Mouse (Mus musculus): ENCODE measurements at regions not wholly inside any gene's neighbourhood (a gene's known extent, or its start where the extent isn't known, plus 50 kb on each side); places are given as distances from the start of the nearest gene placed in this dataset.
A peak's percentile ranks its signal among the peaks of the same experiment; 100 is the strongest.
"Not testable (repeated sequence)": the region's sequence is repeated elsewhere in the genome, so short reads cannot be mapped to it uniquely, and the experiment has no call there.

- no peaks in the 10 kb centered on the region for H3K27me3 ChIP-seq
- H3K36me3 ChIP-seq (ENCODE audit: poor library complexity, severe bottlenecking): no peaks in the 10 kb centered on the region
- no peak overlapping the region for H3K4me2 ChIP-seq
- no peak overlapping the region for H3K27ac ChIP-seq
- no peaks in the 10 kb centered on the region for H3K4me1 ChIP-seq
- no peak for ATAC-seq
- WGBS: 65% methylated on average over 3 of the region's 3 CpGs
- no peak overlapping the region for H3K9ac ChIP-seq
- H3K9me3 ChIP-seq (replicated peaks): no peaks in the 10 kb centered on the region
- H3K4me3 ChIP-seq: no peak overlapping the region
Observed at GRCm38 (mm10) chr4:51868250-51868649, 570.8 kb upstream of the Smc2 start.

GRCm38 (mm10) chr4:51868716-51869115 is 570.3 kb upstream of the Smc2 start:
- ATAC-seq: not testable (repeated sequence)

GRCm38 (mm10) chr4:51885460-51885859 is 553.6 kb upstream of the Smc2 start:
- no peak overlapping the region for H3K4me2 ChIP-seq
- no peak overlapping the region for H3K9ac ChIP-seq
- 64% methylated on average over 4 of the region's 4 CpGs for WGBS
- ATAC-seq: peak; percentile 77
- no peak overlapping the region for H3K4me3 ChIP-seq
- H3K27ac ChIP-seq: no peak overlapping the region
- H3K4me1 ChIP-seq: no peaks in the 10 kb centered on the region
- no peaks in the 10 kb centered on the region for H3K27me3 ChIP-seq
- no peaks in the 10 kb centered on the region for H3K9me3 ChIP-seq (replicated peaks)
- H3K36me3 ChIP-seq (ENCODE audit: poor library complexity, severe bottlenecking): no peaks in the 10 kb centered on the region

More at GRCm38 (mm10) chr4:51868716-51869115, 570.3 kb upstream of the Smc2 start:
- not testable (repeated sequence) for H3K4me1 ChIP-seq; H3K4me3 ChIP-seq; H3K36me3 ChIP-seq (ENCODE audit: poor library complexity, severe bottlenecking); H3K27ac ChIP-seq; H3K9me3 ChIP-seq (replicated peaks); H3K9ac ChIP-seq; H3K27me3 ChIP-seq; H3K4me2 ChIP-seq

GRCm38 (mm10) chr4:51889280-51889679 is 549.8 kb upstream of the Smc2 start:
- no peaks in the 10 kb centered on the region for H3K9me3 ChIP-seq (replicated peaks)

GRCm38 (mm10) chr4:51928245-51928644 is 510.8 kb upstream of the Smc2 start:
- no peaks in the 10 kb centered on the region for H3K36me3 ChIP-seq (ENCODE audit: poor library complexity, severe bottlenecking)
- H3K4me2 ChIP-seq: no peak overlapping the region
- H3K27ac ChIP-seq: no peak overlapping the region
- H3K4me3 ChIP-seq: no peak overlapping the region
- H3K9me3 ChIP-seq (replicated peaks): no peaks in the 10 kb centered on the region
- H3K9ac ChIP-seq: no peak overlapping the region
- H3K4me1 ChIP-seq: no peaks in the 10 kb centered on the region
- H3K27me3 ChIP-seq: no peaks in the 10 kb centered on the region
- no peak for ATAC-seq

More at GRCm38 (mm10) chr4:51889280-51889679, 549.8 kb upstream of the Smc2 start:
- WGBS: 73% methylated on average over 2 of the region's 2 CpGs
- no peaks in the 10 kb centered on the region for H3K4me1 ChIP-seq
- no peak overlapping the region for H3K9ac ChIP-seq
- no peaks in the 10 kb centered on the region for H3K36me3 ChIP-seq (ENCODE audit: poor library complexity, severe bottlenecking)
- H3K27me3 ChIP-seq: no peaks in the 10 kb centered on the region
- no peak overlapping the region for H3K4me2 ChIP-seq
- no peak overlapping the region for H3K27ac ChIP-seq
- no peak overlapping the region for H3K4me3 ChIP-seq
- ATAC-seq: peak; percentile 78

- no peak overlapping the region for H3K4me2 ChIP-seq
- H3K4me1 ChIP-seq: no peaks in the 10 kb centered on the region
- no peak overlapping the region for H3K4me3 ChIP-seq
- no peak for ATAC-seq
- H3K27me3 ChIP-seq: no peaks in the 10 kb centered on the region
- no peaks in the 10 kb centered on the region for H3K9me3 ChIP-seq (replicated peaks)
- no peak overlapping the region for H3K9ac ChIP-seq
- H3K27ac ChIP-seq: no peak overlapping the region
- H3K36me3 ChIP-seq (ENCODE audit: poor library complexity, severe bottlenecking): no peaks in the 10 kb centered on the region
- 79% methylated on average over 10 of the region's 10 CpGs for WGBS
Observed at GRCm38 (mm10) chr4:51969751-51970150, 469.3 kb upstream of the Smc2 start.

- peak; percentile 71 for ATAC-seq
Observed at GRCm38 (mm10) chr4:51978962-51979361, 460.1 kb upstream of the Smc2 start.

GRCm38 (mm10) chr4:51992482-51992881 is 446.6 kb upstream of the Smc2 start:
- WGBS: 90% methylated on average over 2 of the region's 2 CpGs
- no peaks in the 10 kb centered on the region for H3K4me1 ChIP-seq
- H3K27ac ChIP-seq: no peak overlapping the region
- H3K4me3 ChIP-seq: no peak overlapping the region
- no peak overlapping the region for H3K9ac ChIP-seq
- no peaks in the 10 kb centered on the region for H3K27me3 ChIP-seq
- H3K4me2 ChIP-seq: no peak overlapping the region
- ATAC-seq: peak; percentile 72; the same call in 1 of the 2 replicates
- H3K36me3 ChIP-seq (ENCODE audit: poor library complexity, severe bottlenecking): no peaks in the 10 kb centered on the region
- no peaks in the 10 kb centered on the region for H3K9me3 ChIP-seq (replicated peaks)

More at GRCm38 (mm10) chr4:51978962-51979361, 460.1 kb upstream of the Smc2 start:
- Histone ChIP-seq H3K27ac (no peak overlapping the region), H3K9ac (no peak overlapping the region), H3K9me3 (replicated peaks) (no peaks in the 10 kb centered on the region), H3K36me3 (ENCODE audit: poor library complexity, severe bottlenecking) (no peaks in the 10 kb centered on the region), H3K4me1 (peaks cover 5% of the 10 kb centered on the region; the same call in 1 of the 2 replicates), H3K4me3 (no peak overlapping the region), H3K27me3 (no peaks in the 10 kb centered on the region), H3K4me2 (no peak overlapping the region)
- WGBS: 42% methylated on average over 8 of the region's 8 CpGs

GRCm38 (mm10) chr4:52036765-52037353 is 402.2 kb upstream of the Smc2 start:
- H3K4me1 ChIP-seq: no peaks in the 10 kb centered on the region
- H3K9ac ChIP-seq: no peak overlapping the region
- no peak for ATAC-seq
- no peaks in the 10 kb centered on the region for H3K36me3 ChIP-seq (ENCODE audit: poor library complexity, severe bottlenecking)
- H3K4me3 ChIP-seq: no peak overlapping the region
- no peak overlapping the region for H3K4me2 ChIP-seq
- H3K27me3 ChIP-seq: no peaks in the 10 kb centered on the region
- no peaks in the 10 kb centered on the region for H3K9me3 ChIP-seq (replicated peaks)
- WGBS: 88% methylated on average over 11 of the region's 11 CpGs
- H3K27ac ChIP-seq: no peak overlapping the region

GRCm38 (mm10) chr4:52043404-52043803 is 395.6 kb upstream of the Smc2 start:
- no peak overlapping the region for H3K9ac ChIP-seq
- no peak overlapping the region for H3K4me2 ChIP-seq
- no peak for ATAC-seq
- no peaks in the 10 kb centered on the region for H3K9me3 ChIP-seq (replicated peaks)
- no peaks in the 10 kb centered on the region for H3K27me3 ChIP-seq
- WGBS: 85% methylated on average over 1 of the region's 1 CpGs
- no peak overlapping the region for H3K4me3 ChIP-seq
- no peaks in the 10 kb centered on the region for H3K36me3 ChIP-seq (ENCODE audit: poor library complexity, severe bottlenecking)
- H3K27ac ChIP-seq: no peak overlapping the region
- no peaks in the 10 kb centered on the region for H3K4me1 ChIP-seq

GRCm38 (mm10) chr4:52050948-52051347 is 388.1 kb upstream of the Smc2 start:
- 61% methylated on average over 4 of the region's 4 CpGs for whole genome bisulfite sequencing
- Histone ChIP-seq H3K9ac (no peak overlapping the region), H3K4me3 (no peak overlapping the region), H3K4me2 (no peak overlapping the region), H3K27ac (no peak overlapping the region), H3K4me1 (no peaks in the 10 kb centered on the region), H3K9me3 (replicated peaks) (no peaks in the 10 kb centered on the region), H3K27me3 (no peaks in the 10 kb centered on the region), H3K36me3 (ENCODE audit: poor library complexity, severe bottlenecking) (no peaks in the 10 kb centered on the region)
- no peak for ATAC-seq

- Histone ChIP-seq H3K27me3 (no peaks in the 10 kb centered on the region), H3K27ac (no peak overlapping the region), H3K9ac (no peak overlapping the region), H3K36me3 (ENCODE audit: poor library complexity, severe bottlenecking) (no peaks in the 10 kb centered on the region), H3K9me3 (replicated peaks) (no peaks in the 10 kb centered on the region), H3K4me3 (no peak overlapping the region), H3K4me2 (no peak overlapping the region), H3K4me1 (no peaks in the 10 kb centered on the region)
- no peak for ATAC-seq
Observed at GRCm38 (mm10) chr4:52056031-52056430, 383.0 kb upstream of the Smc2 start.

- no peaks in the 10 kb centered on the region for H3K36me3 ChIP-seq (ENCODE audit: poor library complexity, severe bottlenecking)
- H3K4me1 ChIP-seq: no peaks in the 10 kb centered on the region
- no peak overlapping the region for H3K27ac ChIP-seq
- H3K4me3 ChIP-seq: no peak overlapping the region
- WGBS: 64% methylated on average over 3 of the region's 3 CpGs
- no peak overlapping the region for H3K9ac ChIP-seq
- no peak for ATAC-seq
- no peaks in the 10 kb centered on the region for H3K9me3 ChIP-seq (replicated peaks)
- H3K27me3 ChIP-seq: no peaks in the 10 kb centered on the region
- H3K4me2 ChIP-seq: no peak overlapping the region
Observed at GRCm38 (mm10) chr4:52060031-52060430, 379.0 kb upstream of the Smc2 start.
